Mouse (Mus musculus) embryonic facial prominence, embryonic 11.5 days (tissue): ENCODE results near the gene Hsd17b13. TPM values are rescaled to one million over a fixed set of nuclear protein-coding genes. Genes with fewer than 3 reads are reported as not detected.
A peak's percentile ranks its signal among the peaks of the same experiment; 100 is the strongest.
"Not testable (repeated sequence)": the region's sequence is repeated elsewhere in the genome, so short reads cannot be mapped to it uniquely, and the experiment has no call there.

Experiments used
- ATAC-seq: fragments of 200-750 bp; cut with Nextera tagmentation; replicated peaks from 2 replicates; pipeline ENCODE4 v1.8.0; 2017; ENCODE audit warnings: low read depth; ENCODE audit not compliant: insufficient number of reproducible peaks, low FRiP score, low TSS enrichment
- DNase-seq: peaks from one replicate; pipeline ENCODE4 v3.0.0-alpha.2; 2015; ENCODE audit warnings: low spot score
- H3K27ac ChIP-seq: fragments of 300-500 bp; sonication (generic); replicated peaks from 2 replicates; pipeline ENCODE4 v1.5.1; 2014; ENCODE audit warnings: mild to moderate bottlenecking, low read depth, low read length, control low read depth
- H3K27me3 ChIP-seq: fragments of 300-500 bp; sonication (generic); 2 replicates; pipeline ENCODE4 v1.6.1; 2014; ENCODE audit warnings: mild to moderate bottlenecking, low read length, moderate library complexity, mixed read lengths; ENCODE audit not compliant: control insufficient read depth, insufficient read depth
- H3K36me3 ChIP-seq: fragments of 300-500 bp; sonication (generic); replicated peaks from 2 replicates; pipeline ENCODE4 v1.6.1; 2014; ENCODE audit warnings: low read depth, mild to moderate bottlenecking, low read length, moderate library complexity, mixed read lengths; ENCODE audit not compliant: control insufficient read depth, insufficient read depth
- H3K4me1 ChIP-seq: fragments of 300-500 bp; sonication (generic); 2 replicates; pipeline ENCODE4 v1.6.1; 2014; ENCODE audit warnings: low read length, mixed read lengths; ENCODE audit not compliant: control insufficient read depth, insufficient read depth
- H3K4me2 ChIP-seq: fragments of 300-500 bp; sonication (generic); 2 replicates; pipeline ENCODE4 v1.6.1; 2014; ENCODE audit warnings: low read depth, mild to moderate bottlenecking, control low read depth, low read length, moderate library complexity
- H3K4me3 ChIP-seq: fragments of 300-500 bp; sonication (generic); 2 replicates; pipeline ENCODE4 v1.5.1; 2014; ENCODE audit warnings: low read depth, low read length, control low read depth
- H3K9ac ChIP-seq: fragments of 300-500 bp; sonication (generic); replicated peaks from 2 replicates; pipeline ENCODE4 v1.6.1; 2014; ENCODE audit warnings: mild to moderate bottlenecking, control low read depth, low read length
- H3K9me3 ChIP-seq: fragments of 300-500 bp; sonication (generic); replicated peaks from 2 replicates; pipeline ENCODE4 v1.6.1; 2016; ENCODE audit warnings: mild to moderate bottlenecking, low read length, inconsistent platforms, mixed read lengths; ENCODE audit not compliant: control insufficient read depth
- WGBS: fragments of 180-500 bp; shearing (Covaris S2); extraction: QIAGEN DNeasy Blood & Tissue Kit; methylation state at CpG from one replicate; pipeline ENCODE4 v1.1.7; 2014; 5-methylcytosine and 5-hydroxymethylcytosine counted together
- polyA plus RNA-seq: library from polyadenylated mRNA; unstranded; fragments of >200 nt; fragmentation: Nextera tagmentation; extraction: Ambion mirVana; gene quantifications from 2 replicates; pipeline ENCODE4 v1.2.1, GENCODE M21; 2014

Hsd17b13 gene
- polyA plus RNA-seq, 1 experiment from 2014 or later = not detected

GRCm38 (mm10) chr5:103939856-103940255 is 37.4 kb downstream of the Hsd17b13 start:
- H3K27ac ChIP-seq = no peak overlapping the region
- H3K27me3 ChIP-seq = no peaks in the 10 kb centered on the region

GRCm38 (mm10) chr5:103939350-103939652 is 37.9 kb downstream of the Hsd17b13 start:
- Histone ChIP-seq H3K4me2 (no peak overlapping the region), H3K9ac (no peak overlapping the region), H3K4me1 (no peaks in the 10 kb centered on the region), H3K36me3 (no peaks in the 10 kb centered on the region), H3K9me3 (no peaks in the 10 kb centered on the region), H3K27me3 (no peaks in the 10 kb centered on the region), H3K4me3 (no peak overlapping the region), H3K27ac (no peak overlapping the region)
- 74% methylated on average over 7 of the region's 7 CpGs for WGBS
- ATAC-seq = 0 out of 2 replicates have a peak, but pooled peaks have one; percentile 30
- no peak for DNase-seq

More at GRCm38 (mm10) chr5:103939856-103940255, 37.4 kb downstream of the Hsd17b13 start:
- no peak overlapping the region for H3K4me2 ChIP-seq
- H3K9me3 ChIP-seq = no peaks in the 10 kb centered on the region
- H3K36me3 ChIP-seq = no peaks in the 10 kb centered on the region
- no peaks in the 10 kb centered on the region for H3K4me1 ChIP-seq
- no peak overlapping the region for H3K4me3 ChIP-seq
- WGBS = 73% methylated on average over 1 of the region's 1 CpGs
- no peak for ATAC-seq
- DNase-seq = no peak
- no peak overlapping the region for H3K9ac ChIP-seq

GRCm38 (mm10) chr5:103938547-103939349 is 38.5 kb downstream of the Hsd17b13 start:
- peak; percentile 66; the same call in 1 of the 2 replicates for ATAC-seq
- WGBS = 35% methylated on average over 11 of the region's 11 CpGs
- H3K9ac ChIP-seq = no peak overlapping the region
- no peak overlapping the region for H3K4me2 ChIP-seq
- no peak overlapping the region for H3K27ac ChIP-seq
- H3K36me3 ChIP-seq = no peaks in the 10 kb centered on the region
- no peaks in the 10 kb centered on the region for H3K27me3 ChIP-seq
- peak; percentile 37 for DNase-seq
- H3K4me1 ChIP-seq = no peaks in the 10 kb centered on the region
- H3K9me3 ChIP-seq = no peaks in the 10 kb centered on the region
- H3K4me3 ChIP-seq = no peak overlapping the region

GRCm38 (mm10) chr5:103936906-103937589 is 40.2 kb downstream of the Hsd17b13 start:
- Histone ChIP-seq H3K27me3 (no peaks in the 10 kb centered on the region), H3K9ac (no peak overlapping the region), H3K9me3 (no peaks in the 10 kb centered on the region), H3K4me3 (no peak overlapping the region), H3K4me1 (no peaks in the 10 kb centered on the region), H3K27ac (no peak overlapping the region), H3K4me2 (no peak overlapping the region), H3K36me3 (no peaks in the 10 kb centered on the region)
- no peak; the same call in 1 of the 2 replicates for ATAC-seq
- DNase-seq = peak; percentile 50
- 66% methylated on average over 14 of the region's 14 CpGs for WGBS

GRCm38 (mm10) chr5:103931924-103932323 is 45.3 kb downstream of the Hsd17b13 start:
- not testable (repeated sequence) for H3K4me3 ChIP-seq, ATAC-seq, H3K36me3 ChIP-seq, H3K9ac ChIP-seq, H3K27me3 ChIP-seq, DNase-seq, H3K4me1 ChIP-seq, H3K4me2 ChIP-seq, H3K9me3 ChIP-seq, H3K27ac ChIP-seq

GRCm38 (mm10) chr5:103930511-103930910 is 46.7 kb downstream of the Hsd17b13 start:
- no peaks in the 10 kb centered on the region for H3K4me1 ChIP-seq
- DNase-seq (no peak), ATAC-seq (no peak)
- H3K27ac ChIP-seq = no peak overlapping the region
- no peak overlapping the region for H3K9ac ChIP-seq
- WGBS = 71% methylated on average over 5 of the region's 5 CpGs
- H3K9me3 ChIP-seq = no peaks in the 10 kb centered on the region
- no peak overlapping the region for H3K4me3 ChIP-seq
- no peaks in the 10 kb centered on the region for H3K27me3 ChIP-seq
- H3K36me3 ChIP-seq = no peaks in the 10 kb centered on the region
- H3K4me2 ChIP-seq = no peak overlapping the region

- Histone ChIP-seq H3K27ac (no peak overlapping the region), H3K4me1 (no peaks in the 10 kb centered on the region), H3K4me2 (no peak overlapping the region), H3K4me3 (no peak overlapping the region), H3K36me3 (no peaks in the 10 kb centered on the region), H3K9ac (no peak overlapping the region), H3K9me3 (no peaks in the 10 kb centered on the region), H3K27me3 (no peaks in the 10 kb centered on the region)
- DNase-seq (no peak), ATAC-seq (no peak)
- 85% methylated on average over 7 of the region's 7 CpGs for whole genome bisulfite sequencing
These were observed 49.0 kb downstream of the Hsd17b13 start for GRCm38 (mm10) chr5:103928196-103928550.
